In the genomic region with DNA sequence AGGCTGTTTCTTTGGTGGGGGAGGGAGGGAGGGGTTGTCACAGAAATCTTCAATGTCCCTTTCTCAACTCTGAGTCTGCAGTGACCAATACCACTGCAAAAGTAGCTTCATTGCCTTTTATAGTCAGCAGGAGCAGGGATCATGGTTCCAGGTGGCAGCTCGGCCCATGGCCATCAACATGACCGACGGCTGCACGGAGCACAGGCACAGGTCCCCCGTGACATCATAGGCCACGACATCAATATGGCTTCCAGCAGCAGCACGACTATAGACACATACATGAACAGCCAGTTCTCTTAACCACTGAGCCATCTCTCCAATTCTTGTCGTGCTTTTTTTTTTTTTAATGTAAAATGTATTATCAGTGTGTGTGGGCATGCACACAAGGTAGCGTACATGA, we compare ENCODE assay signal across 10 mouse cellular contexts.
"Had no signal": no experiment of that assay in that cellular context is flagged by ENCODE, and none has a peak within 500 bp of the region (broad histone marks: within the 10 kb centered on the region; RNA-seq: fewer than 3 reads in every experiment).

No protein-coding gene starts in this region.

- DNase-seq: right cerebral cortex, postnatal 25 days had no signal

- ATAC-seq: midbrain, embryonic 13.5 days; midbrain, embryonic 15.5 days had no signal

- H3K9me3 ChIP-seq: liver, embryonic 13.5 days; liver, embryonic 15.5 days; megakaryocyte, embryonic 14.5 days; midbrain, embryonic 13.5 days; midbrain, embryonic 15.5 days; neural tube, embryonic 13.5 days; neural tube, embryonic 15.5 days had no signal

- H3K4me3 ChIP-seq: liver, embryonic 13.5 days; liver, embryonic 15.5 days; megakaryocyte, embryonic 14.5 days; midbrain, embryonic 13.5 days; midbrain, embryonic 15.5 days; neural tube, embryonic 13.5 days; neural tube, embryonic 15.5 days had no signal

- H3K4me2 ChIP-seq: liver, embryonic 13.5 days; liver, embryonic 15.5 days; lung, embryonic 14.5 days; midbrain, embryonic 11.5 days; midbrain, embryonic 13.5 days; midbrain, embryonic 15.5 days; neural tube, embryonic 13.5 days; neural tube, embryonic 15.5 days had no signal

- H3K36me3 ChIP-seq: midbrain, embryonic 13.5 days; midbrain, embryonic 15.5 days; neural tube, embryonic 13.5 days; neural tube, embryonic 15.5 days had no signal

- H3K27me3 ChIP-seq: liver, embryonic 13.5 days; liver, embryonic 15.5 days; neural tube, embryonic 13.5 days; neural tube, embryonic 15.5 days had no signal

- H3K9ac ChIP-seq: liver, embryonic 13.5 days; liver, embryonic 15.5 days; lung, embryonic 14.5 days; midbrain, embryonic 13.5 days; midbrain, embryonic 15.5 days; neural tube, embryonic 13.5 days; neural tube, embryonic 15.5 days had no signal

- H3K27ac ChIP-seq: liver, embryonic 13.5 days; liver, embryonic 15.5 days; midbrain, embryonic 13.5 days; midbrain, embryonic 15.5 days; neural tube, embryonic 13.5 days; neural tube, embryonic 15.5 days had no signal
